Mouse (Mus musculus) liver, embryonic 16.5 days (tissue): ENCODE data around the gene Tmem245. TPM values are rescaled to one million over a fixed set of nuclear protein-coding genes. Genes with fewer than 3 reads are reported as not detected.

Experiments
- ATAC-seq: fragments of 200-750 bp; cut with Nextera tagmentation; 2 replicates; pipeline ENCODE4 v1.8.0; 2017; ENCODE audit warnings: low read depth, mild to moderate bottlenecking, moderate number of reproducible peaks, moderate library complexity
- H3K27ac ChIP-seq: fragments of 300-500 bp; sonication (generic); 2 replicates; pipeline ENCODE4 v1.5.1; 2014; ENCODE audit warnings: mild to moderate bottlenecking, low read length
- H3K27me3 ChIP-seq: fragments of 300-500 bp; sonication (generic); 2 replicates; pipeline ENCODE4 v1.6.1; 2014; ENCODE audit warnings: low read depth, low read length, mixed read lengths; ENCODE audit not compliant: control insufficient read depth, insufficient read depth
- H3K36me3 ChIP-seq: fragments of 300-500 bp; sonication (generic); 2 replicates; pipeline ENCODE4 v1.6.1; 2014; ENCODE audit warnings: mild to moderate bottlenecking; ENCODE audit not compliant: control insufficient read depth, insufficient read depth
- H3K4me1 ChIP-seq: fragments of 300-500 bp; sonication (generic); 2 replicates; pipeline ENCODE4 v1.6.1; 2014; ENCODE audit warnings: low read depth, low read length, mixed read lengths; ENCODE audit not compliant: control insufficient read depth
- H3K4me2 ChIP-seq: fragments of 300-500 bp; sonication (generic); 2 replicates; pipeline ENCODE4 v1.6.1; 2014; ENCODE audit warnings: low read depth, low read length, mixed read lengths
- H3K4me3 ChIP-seq: fragments of 300-500 bp; sonication (generic); 2 replicates; pipeline ENCODE4 v1.5.1; 2014; ENCODE audit warnings: low read depth, mild to moderate bottlenecking, low read length
- H3K9ac ChIP-seq: fragments of 300-500 bp; sonication (generic); 2 replicates; pipeline ENCODE4 v1.6.1; 2014; ENCODE audit warnings: low read depth, low read length
- H3K9me3 ChIP-seq: fragments of 300-500 bp; sonication (generic); replicated peaks from 2 replicates; pipeline ENCODE4 v1.6.1; 2016; ENCODE audit warnings: low read length; ENCODE audit not compliant: control insufficient read depth
- WGBS: fragments of 180-500 bp; shearing (Covaris S2); extraction: QIAGEN DNeasy Blood & Tissue Kit; methylation state at CpG from one replicate; pipeline ENCODE4 v1.1.7; 2014; ENCODE audit not compliant: insufficient replicate concordance; 5-methylcytosine and 5-hydroxymethylcytosine counted together
- polyA plus RNA-seq: library from polyadenylated mRNA; unstranded; fragments of >200 nt; fragmentation: Nextera tagmentation; extraction: Ambion mirVana; gene quantifications from 2 replicates; pipeline ENCODE4 v1.2.1, GENCODE M21; 2015

Tmem245 gene
- polyA plus RNA-seq, 1 experiment from 2014 or later, result 2.4 TPM

DNA sequence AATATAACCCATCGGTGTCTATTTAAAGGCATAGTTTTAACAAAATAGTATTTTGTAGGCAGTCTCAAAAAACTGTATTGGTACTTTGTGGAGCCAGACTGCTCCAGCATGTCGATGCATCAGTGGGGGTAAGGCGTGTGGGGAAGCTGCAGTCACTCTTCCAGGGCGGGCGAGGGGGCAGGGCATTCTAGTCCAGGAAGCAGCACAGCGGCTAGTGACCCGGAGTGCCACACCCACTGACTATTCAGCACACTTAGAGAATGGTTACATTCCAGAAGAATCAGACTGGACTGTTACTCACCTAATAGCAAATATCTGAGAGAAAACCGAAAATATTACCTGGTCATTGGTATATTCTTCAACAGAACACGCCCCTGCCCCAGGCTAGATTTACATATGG, 10.3 kb upstream of the Tmem245 start:
- H3K27me3 ChIP-seq, result no peaks in the 10 kb centered on the region
- H3K4me1 ChIP-seq, result no peaks in the 10 kb centered on the region; the same call in 1 of the 2 replicates
- no peak overlapping the region for H3K27ac ChIP-seq
- H3K36me3 ChIP-seq, result no peaks in the 10 kb centered on the region
- WGBS, result 32% methylated on average over 9 of the region's 9 CpGs
- H3K4me2 ChIP-seq, result no peak overlapping the region
- ATAC-seq, result no peak
- no peak overlapping the region for H3K9ac ChIP-seq
- no peaks in the 10 kb centered on the region for H3K9me3 ChIP-seq
- no peak overlapping the region for H3K4me3 ChIP-seq

GRCm38 (mm10) chr4:56953235-56953634, 6.0 kb upstream of the Tmem245 start:
- Histone ChIP-seq H3K9me3 (no peaks in the 10 kb centered on the region), H3K4me3 (no peak overlapping the region), H3K36me3 (no peaks in the 10 kb centered on the region), H3K27me3 (no peaks in the 10 kb centered on the region), H3K4me1 (no peaks in the 10 kb centered on the region; the same call in 1 of the 2 replicates), H3K4me2 (no peak overlapping the region), H3K27ac (no peak overlapping the region), H3K9ac (no peak overlapping the region)
- WGBS, result 50% methylated on average over 6 of the region's 6 CpGs
- no peak for ATAC-seq

DNA sequence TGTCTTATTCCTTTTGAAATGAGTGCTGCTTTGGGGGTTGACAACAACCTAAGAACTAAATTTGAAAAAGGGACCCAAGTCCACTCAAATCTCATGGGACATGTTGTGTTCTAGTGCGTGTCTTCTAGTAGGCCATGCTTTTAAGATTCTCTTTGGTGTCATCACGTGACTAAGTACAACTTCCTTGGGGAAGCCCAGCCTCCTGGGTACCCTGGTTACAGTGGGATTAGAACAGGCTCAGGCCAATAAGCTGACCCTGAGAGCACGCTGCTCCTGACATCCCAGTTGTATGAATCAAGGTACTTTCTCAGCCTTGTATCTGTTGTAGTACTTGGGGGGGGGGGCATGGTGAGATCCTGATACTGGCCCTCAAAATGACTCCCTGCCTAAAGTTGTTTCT, 4.5 kb upstream of the Tmem245 start:
- H3K27me3 ChIP-seq, result no peaks in the 10 kb centered on the region
- H3K4me1 ChIP-seq, result no peaks in the 10 kb centered on the region; the same call in 1 of the 2 replicates
- no peaks in the 10 kb centered on the region for H3K36me3 ChIP-seq
- WGBS, result 61% methylated on average over 3 of the region's 3 CpGs
- no peak overlapping the region for H3K4me3 ChIP-seq
- no peak overlapping the region for H3K9ac ChIP-seq
- no peak for ATAC-seq
- no peaks in the 10 kb centered on the region for H3K9me3 ChIP-seq
- H3K4me2 ChIP-seq, result no peak overlapping the region
- H3K27ac ChIP-seq, result no peak overlapping the region

GRCm38 (mm10) chr4:56949494-56949893, 2.3 kb upstream of the Tmem245 start:
- H3K9me3 ChIP-seq, result no peaks in the 10 kb centered on the region
- no peak overlapping the region for H3K27ac ChIP-seq
- WGBS, result 29% methylated on average over 6 of the region's 6 CpGs
- no peaks in the 10 kb centered on the region for H3K27me3 ChIP-seq
- no peak overlapping the region for H3K4me2 ChIP-seq
- no peak for ATAC-seq
- no peak overlapping the region for H3K4me3 ChIP-seq
- H3K4me1 ChIP-seq, result peaks cover 8% of the 10 kb centered on the region
- no peaks in the 10 kb centered on the region for H3K36me3 ChIP-seq
- H3K9ac ChIP-seq, result no peak overlapping the region

DNA sequence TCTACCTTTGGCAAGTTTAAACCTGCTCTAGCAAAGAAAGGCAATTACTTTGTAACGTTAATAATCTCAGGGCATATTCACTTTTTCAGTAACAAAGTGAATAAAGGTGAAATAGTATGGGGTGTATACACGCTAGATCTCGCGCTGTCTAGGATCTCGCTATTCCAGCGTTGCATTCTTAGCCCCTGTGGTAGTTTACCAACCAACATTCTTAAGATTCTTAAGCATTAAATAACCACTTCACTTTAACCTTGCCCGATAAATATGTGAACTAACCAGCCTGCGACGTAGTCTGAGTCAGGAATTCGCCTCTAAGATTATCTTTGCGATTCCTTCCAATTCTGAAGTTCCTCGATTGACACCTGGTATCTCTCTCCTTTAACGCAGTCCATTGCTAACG, 1.1 kb downstream of the Tmem245 start:
- Histone ChIP-seq H3K4me3 (peak overlapping the region; percentile 80), H3K27ac (no peak overlapping the region), H3K9ac (peak overlapping the region; percentile 82), H3K36me3 (no peaks in the 10 kb centered on the region), H3K4me2 (peak overlapping the region; percentile 94), H3K4me1 (peaks cover 11% of the 10 kb centered on the region), H3K9me3 (no peaks in the 10 kb centered on the region), H3K27me3 (no peaks in the 10 kb centered on the region)
- WGBS, result 5% methylated on average over 14 of the region's 14 CpGs
- no peak for ATAC-seq

GRCm38 (mm10) chr4:56944286-56944685, 3.0 kb downstream of the Tmem245 start:
- H3K4me3 ChIP-seq, result no peak overlapping the region
- peaks cover 14% of the 10 kb centered on the region for H3K4me1 ChIP-seq
- H3K27ac ChIP-seq, result no peak overlapping the region
- 39% methylated on average over 4 of the region's 4 CpGs for WGBS
- no peak overlapping the region for H3K9ac ChIP-seq
- ATAC-seq, result no peak
- no peaks in the 10 kb centered on the region for H3K36me3 ChIP-seq
- H3K4me2 ChIP-seq, result no peak overlapping the region
- H3K27me3 ChIP-seq, result no peaks in the 10 kb centered on the region
- H3K9me3 ChIP-seq, result no peaks in the 10 kb centered on the region

DNA sequence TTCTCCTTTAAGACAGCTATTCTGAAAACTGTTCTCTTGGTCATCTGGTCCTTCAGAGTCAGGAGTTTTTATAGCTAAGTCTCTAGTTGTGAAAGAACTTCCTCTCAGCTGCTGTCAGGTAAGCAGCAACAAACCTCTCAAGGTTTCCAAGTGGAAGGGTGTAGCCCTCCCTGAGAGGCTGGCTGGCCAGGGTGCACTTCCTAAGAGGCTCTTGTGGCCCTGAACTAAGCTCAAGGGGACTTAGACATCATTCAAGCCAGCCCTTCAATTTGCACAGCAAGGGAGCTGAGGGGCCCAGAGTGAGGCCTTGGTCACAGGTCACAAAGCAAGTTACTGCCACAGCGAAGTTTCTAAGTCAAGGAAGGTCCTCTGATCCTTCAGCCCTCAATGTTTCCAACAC, 4.0 kb downstream of the Tmem245 start:
- Histone ChIP-seq H3K4me2 (no peak overlapping the region), H3K27ac (no peak overlapping the region), H3K4me3 (no peak overlapping the region), H3K27me3 (no peaks in the 10 kb centered on the region), H3K9me3 (no peaks in the 10 kb centered on the region), H3K9ac (no peak overlapping the region), H3K36me3 (no peaks in the 10 kb centered on the region), H3K4me1 (peaks cover 14% of the 10 kb centered on the region)
- 72% methylated on average over 1 of the region's 1 CpGs for WGBS
- ATAC-seq, result no peak

- no peak for ATAC-seq
- H3K4me1 ChIP-seq, result peaks cover 14% of the 10 kb centered on the region
- no peaks in the 10 kb centered on the region for H3K27me3 ChIP-seq
- H3K4me2 ChIP-seq, result no peak overlapping the region
- no peak overlapping the region for H3K27ac ChIP-seq
- no peaks in the 10 kb centered on the region for H3K9me3 ChIP-seq
- H3K9ac ChIP-seq, result no peak overlapping the region
- H3K4me3 ChIP-seq, result no peak overlapping the region
- no peaks in the 10 kb centered on the region for H3K36me3 ChIP-seq
- WGBS, result 68% methylated on average over 1 of the region's 1 CpGs
Measured at GRCm38 (mm10) chr4:56942567-56942966, 4.7 kb downstream of the Tmem245 start.

GRCm38 (mm10) chr4:56941481-56941880, 5.8 kb downstream of the Tmem245 start:
- whole genome bisulfite sequencing, result 74% methylated on average over 4 of the region's 4 CpGs
- H3K9me3 ChIP-seq, result no peaks in the 10 kb centered on the region
- no peaks in the 10 kb centered on the region for H3K27me3 ChIP-seq
- no peak overlapping the region for H3K4me2 ChIP-seq
- H3K36me3 ChIP-seq, result no peaks in the 10 kb centered on the region
- H3K4me1 ChIP-seq, result peaks cover 14% of the 10 kb centered on the region
- no peak for ATAC-seq
- no peak overlapping the region for H3K4me3 ChIP-seq
- H3K27ac ChIP-seq, result no peak overlapping the region
- H3K9ac ChIP-seq, result no peak overlapping the region
